Mouse (Mus musculus): ENCODE data around the gene Prr5l.
"Not testable (repeated sequence)": the region's sequence is repeated elsewhere in the genome, so short reads cannot be mapped to it uniquely, and the experiment has no call there.

Prr5l gene

DNA sequence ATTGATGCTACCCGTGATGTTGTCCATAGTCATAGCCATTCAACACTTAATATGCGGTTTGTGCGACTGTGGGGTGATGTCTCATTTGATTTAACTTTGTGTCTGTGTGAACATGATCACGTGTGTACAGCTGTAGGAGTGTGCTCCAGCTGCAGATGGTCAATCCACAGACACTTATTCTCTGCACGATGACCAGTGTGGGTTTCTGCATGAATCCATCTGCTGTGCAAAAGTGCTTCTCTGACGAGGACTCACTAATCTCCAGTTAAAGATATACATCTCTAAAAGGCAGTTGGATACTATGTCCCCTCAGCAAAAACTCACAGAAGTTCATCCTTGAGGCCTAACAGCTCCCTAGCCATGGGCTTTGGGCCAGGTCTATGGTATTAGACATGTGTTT lies 104.7 kb downstream of the Prr5l start:
- no peak for DNase-seq (ENCODE audit: low read depth in 1 of 2, low spot score in 2 of 2)

DNA sequence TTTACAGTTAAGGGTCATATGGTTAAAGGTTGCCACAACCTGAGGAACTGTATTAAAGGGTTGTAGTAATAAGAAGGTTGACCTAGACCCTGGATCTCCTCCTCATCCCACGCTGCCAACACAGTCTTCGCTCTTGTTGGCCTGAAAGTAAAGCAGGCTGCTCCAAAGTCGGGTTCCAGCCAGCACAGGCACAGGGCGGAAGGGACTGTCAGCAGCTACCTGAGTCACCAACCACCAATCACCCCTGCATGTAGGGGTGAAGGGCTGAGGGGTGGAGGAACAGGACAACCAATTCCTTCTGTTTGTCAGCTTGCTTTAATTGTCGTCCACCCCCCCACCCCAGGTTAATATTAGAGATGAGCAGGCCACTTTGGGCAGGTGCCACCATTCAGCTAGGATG lies 119.3 kb downstream of the Prr5l start:
- no peak for DNase-seq (ENCODE audit: low read depth in 1 of 2, low spot score in 2 of 2)

DNA sequence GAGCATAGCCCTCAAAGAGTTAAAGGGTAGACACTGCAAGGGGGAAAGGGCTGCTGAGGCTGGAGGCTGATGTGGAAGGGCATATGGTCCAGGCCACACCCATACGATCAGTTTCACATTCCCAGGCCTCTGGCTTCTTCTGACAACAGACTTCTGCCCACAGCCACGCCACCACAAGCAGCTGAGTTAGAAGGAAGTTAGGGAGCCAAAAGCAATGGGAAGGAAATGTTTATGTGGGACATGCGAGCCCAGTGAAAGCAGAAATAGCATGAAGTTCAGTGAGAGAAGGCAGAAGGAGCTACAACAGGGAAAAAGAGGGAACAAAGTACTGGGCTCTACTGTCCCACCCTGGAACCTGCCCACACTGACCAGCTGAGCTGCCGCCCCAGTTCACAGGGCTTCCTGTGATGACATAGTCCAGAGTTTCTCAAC lies 119.9 kb downstream of the Prr5l start:
- DNase-seq (ENCODE audit: low read depth in 1 of 2, low spot score in 2 of 2) = peak; percentile 71 to 88

DNA sequence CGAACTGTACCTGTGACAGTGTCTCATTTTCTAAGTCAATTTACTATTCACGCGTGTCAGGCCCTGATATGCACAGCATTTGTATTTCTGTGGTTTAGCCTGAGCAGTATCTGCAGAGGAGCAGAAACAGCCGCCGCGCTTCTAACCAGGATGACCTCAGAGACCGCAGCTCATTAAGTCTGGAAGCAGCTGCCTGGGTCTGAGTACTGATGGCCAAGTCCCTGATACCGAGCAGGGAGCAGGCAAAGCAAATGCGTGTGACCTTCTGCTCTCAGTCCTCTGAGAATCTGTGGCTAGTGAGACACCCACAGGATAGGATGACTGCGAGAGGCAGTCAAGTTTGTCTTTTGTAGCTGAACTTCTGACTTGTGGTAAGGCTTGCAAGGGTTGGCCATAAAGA lies 120.4 kb downstream of the Prr5l start:
- DNase-seq (ENCODE audit: low read depth in 1 of 2, low spot score in 2 of 2) = peak in 1 of 2 experiments; percentile 15

DNA sequence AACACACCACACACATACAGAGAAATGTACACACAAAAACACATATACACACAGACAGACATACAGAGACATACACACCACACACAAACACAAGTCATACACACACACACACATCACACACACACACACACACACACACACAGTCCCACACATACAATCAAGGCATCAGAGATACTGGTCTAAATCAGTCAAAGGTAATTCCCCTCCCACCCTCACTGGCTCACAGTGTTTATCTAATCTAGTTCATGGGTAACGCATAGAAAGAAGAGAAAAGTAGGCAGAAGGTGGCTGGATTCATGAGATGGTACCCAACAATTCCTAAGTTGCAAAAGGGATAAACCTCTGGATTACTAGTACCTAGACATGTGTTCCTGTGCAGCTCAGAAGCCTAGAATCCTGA lies 120.9 kb downstream of the Prr5l start:
- no peak for DNase-seq (ENCODE audit: low read depth in 1 of 2, low spot score in 2 of 2)

DNA sequence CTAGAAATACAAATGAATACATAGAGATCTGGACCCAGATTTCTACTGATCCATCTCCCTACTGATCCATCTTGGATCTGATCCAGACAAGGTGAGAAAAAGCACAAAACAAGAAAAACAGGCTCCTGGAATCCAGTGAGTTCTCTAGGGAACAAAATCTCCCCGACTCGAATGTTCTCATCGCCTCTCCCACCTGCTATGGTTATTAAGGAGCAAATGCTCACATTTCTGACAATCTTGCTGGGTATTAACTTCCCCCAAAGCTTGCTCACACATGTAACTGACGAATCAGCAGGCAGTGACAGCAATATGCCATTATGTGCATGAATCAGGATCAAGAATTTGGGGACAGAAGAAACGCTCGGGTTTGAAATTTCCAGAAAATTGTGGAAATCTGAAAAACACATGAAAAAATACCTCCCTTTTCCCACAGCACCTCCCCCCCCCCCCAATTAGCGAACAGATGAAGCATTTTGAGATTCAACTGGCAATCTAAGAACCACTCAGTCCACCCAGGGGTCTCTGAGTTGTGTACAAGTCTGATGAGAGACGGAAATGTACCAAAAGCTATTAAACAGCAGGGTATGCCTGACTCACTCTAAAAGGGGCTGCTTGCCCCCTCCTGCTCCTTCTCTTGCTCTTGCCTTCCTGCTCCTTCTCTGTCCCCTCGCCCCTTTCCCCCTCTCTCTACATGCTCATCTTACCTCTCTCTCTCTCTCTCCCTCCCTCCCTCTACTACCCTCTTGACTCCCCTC lies 123.1 kb downstream of the Prr5l start:
- no peak for DNase-seq (ENCODE audit: low read depth in 1 of 2, low spot score in 2 of 2)

DNA sequence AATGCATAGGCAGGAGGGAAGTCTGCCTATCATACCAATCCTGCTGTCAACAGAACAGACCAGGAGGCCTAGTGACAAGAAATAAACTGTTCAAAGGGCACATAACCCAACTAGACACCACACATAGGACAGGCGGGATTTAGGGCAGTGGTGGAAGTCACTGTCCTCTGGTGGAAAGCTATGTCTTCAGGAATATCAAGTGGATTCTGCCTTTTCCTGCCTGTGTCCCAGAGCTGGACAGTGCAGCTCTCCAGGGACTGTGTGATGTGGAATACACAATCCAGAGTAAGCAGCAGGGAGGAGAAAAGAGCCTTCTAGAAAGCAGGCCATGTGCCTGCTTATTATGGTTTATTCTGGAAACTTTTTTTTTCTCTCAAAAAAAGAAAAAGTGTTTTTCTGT lies 125.0 kb downstream of the Prr5l start:
- DNase-seq (ENCODE audit: low read depth in 1 of 2, low spot score in 2 of 2) = no peak

DNA sequence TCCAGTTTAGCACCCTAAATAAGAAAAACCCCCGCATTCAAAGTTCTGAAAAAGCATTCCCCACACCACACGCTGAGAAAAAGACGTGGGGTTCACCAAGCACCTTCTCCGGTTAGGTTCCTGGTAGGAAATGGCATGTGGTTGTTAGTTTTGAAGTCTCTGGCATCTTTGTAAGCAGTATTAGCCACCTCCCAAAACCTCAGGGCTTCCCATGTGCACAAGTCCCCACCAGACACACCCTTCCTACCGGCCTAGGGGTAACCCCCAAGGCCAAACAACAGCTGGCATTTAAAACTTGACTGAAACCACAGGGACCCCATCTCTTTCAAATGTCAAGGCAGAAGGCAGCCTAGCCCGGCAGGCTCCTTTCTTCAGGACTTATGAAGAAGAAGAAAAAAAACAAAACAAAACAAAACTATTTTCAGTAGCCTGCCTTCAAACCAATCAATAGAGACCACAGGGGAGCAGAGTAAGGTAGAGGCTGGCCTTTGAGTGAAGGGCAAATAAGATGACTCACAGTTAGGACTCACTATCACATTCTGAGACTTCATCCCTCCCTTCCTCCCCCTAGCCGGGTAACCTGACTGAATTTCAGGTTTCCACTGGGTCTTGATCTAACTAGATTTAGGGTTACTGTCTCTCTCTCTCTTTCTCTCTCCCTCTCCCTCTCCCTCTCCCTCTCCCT lies 126.6 kb downstream of the Prr5l start:
- peak in 1 of 2 experiments; percentile 6 for DNase-seq (ENCODE audit: low read depth in 1 of 2, low spot score in 2 of 2)

DNA sequence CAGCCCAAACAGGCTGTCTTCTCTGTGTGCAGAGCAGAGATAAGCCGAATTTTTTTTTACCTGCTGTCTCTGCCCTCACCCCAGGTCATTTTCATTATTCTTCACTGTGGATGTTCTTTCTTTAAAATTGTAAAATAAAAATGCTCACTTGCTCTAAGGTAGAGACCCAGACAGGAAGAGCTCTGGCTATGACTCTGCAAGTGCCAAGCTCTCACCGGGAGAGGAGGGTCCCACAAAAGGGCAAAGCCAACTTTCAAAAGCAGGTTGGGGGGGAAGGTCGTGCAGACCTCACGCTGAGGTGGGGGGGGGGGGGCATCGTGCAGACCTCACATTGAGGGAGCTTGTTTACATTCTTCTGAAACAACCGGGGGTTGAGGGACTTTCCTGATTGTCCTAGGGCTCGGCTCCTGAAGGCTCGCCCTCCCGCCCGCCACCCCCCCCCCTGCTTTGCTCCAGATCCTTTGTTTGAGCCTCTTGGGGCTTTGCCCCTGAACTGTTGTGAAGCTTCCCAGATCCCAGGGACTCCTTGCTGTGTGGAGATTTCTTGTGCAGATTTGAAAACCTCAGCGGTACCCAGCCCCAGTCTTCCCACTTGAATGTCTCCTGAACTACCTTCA lies 127.8 kb downstream of the Prr5l start:
- no peak for DNase-seq (ENCODE audit: low read depth in 1 of 2, low spot score in 2 of 2)

DNA sequence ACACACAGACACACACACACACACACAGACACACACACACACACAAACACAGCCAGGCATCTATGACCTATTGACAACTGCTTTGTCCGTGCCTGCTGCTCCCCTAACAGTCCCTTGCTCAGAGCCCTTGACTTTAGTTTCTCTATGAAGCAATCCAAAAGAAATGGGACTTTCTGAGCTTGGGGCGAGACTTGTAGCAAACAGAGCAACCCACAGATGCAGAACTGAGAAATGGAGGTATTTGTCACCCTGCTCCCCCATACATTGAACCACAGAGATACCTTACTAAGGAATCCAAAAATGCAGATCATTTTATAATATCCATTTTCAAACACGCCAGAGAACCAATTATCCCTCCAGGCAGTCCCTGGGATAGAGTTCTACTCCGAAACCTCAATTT lies 128.4 kb downstream of the Prr5l start:
- DNase-seq (ENCODE audit: low read depth in 1 of 2, low spot score in 2 of 2) = peak; percentile 7 to 11

DNA sequence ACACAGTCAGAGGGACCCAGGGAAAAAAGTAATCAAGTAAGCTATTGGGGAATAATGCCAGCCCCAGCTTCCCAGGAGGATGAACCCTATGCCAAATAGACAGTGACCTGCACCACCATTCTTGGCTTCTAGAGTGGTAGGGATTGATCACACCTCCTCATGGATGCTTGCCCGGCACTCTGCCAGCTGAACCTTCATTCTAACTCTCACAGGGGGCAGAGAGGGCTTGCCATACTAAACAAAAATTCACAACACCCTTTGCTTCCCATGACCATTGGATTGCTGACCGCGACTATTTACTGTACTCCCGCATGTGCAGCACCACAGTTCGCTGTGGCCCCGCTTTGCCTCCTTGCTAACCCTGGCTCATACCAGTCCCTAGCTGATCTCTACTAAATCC lies 129.8 kb downstream of the Prr5l start:
- no peak for DNase-seq (ENCODE audit: low read depth in 1 of 2, low spot score in 2 of 2)

DNA sequence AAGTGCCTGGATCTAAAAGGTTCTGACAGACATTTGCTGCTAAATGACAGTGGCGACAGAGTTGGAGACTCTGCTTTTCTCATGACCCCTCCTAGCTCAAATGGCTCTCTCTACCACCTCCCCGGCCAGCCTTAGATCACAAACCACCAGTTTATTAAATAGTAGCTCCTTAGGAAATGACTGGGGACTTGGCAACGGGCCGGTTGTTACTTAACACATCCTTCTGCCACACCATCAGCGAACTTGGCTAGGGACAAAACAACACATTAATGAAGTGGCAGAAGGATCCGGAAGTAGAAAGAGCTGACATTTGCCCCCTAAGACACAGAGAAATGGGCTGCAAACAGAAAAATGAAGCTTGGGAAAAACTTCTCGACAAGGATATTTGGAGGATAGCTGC lies 130.4 kb downstream of the Prr5l start:
- DNase-seq (ENCODE audit: low read depth in 1 of 2, low spot score in 2 of 2) = no peak

DNA sequence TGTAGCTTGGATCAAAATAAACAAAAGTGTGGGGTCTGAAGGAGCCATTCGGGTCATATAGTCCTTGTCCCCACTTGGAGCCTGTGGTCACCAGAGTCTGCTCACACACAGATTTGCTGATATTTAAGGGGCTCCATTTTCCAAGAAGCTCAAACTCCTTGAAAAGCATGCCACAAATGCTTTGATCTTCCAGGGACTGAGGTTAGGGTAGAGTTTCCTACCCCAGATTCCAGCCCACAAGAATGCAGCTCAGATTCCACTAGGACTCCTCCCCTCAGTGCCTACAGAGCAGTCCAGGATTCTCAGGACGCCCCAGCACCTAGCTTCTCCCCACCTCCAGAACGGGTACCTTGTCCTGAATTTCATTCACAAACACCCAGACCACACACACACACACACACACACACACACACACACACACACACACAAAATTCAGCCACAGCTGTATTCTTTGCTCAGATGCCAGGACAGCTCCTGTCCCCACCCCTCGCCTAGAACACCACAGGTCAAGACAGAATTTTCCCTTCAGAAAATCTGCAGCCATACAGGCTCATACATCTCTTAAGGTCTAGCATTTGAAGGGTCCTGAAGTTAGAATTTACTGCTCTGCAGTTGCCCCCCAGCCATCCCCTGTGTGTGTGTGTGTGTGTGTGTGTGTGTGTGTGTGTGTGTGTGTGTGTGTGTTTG lies 131.4 kb downstream of the Prr5l start:
- DNase-seq (ENCODE audit: low read depth in 1 of 2, low spot score in 2 of 2) = no peak

DNA sequence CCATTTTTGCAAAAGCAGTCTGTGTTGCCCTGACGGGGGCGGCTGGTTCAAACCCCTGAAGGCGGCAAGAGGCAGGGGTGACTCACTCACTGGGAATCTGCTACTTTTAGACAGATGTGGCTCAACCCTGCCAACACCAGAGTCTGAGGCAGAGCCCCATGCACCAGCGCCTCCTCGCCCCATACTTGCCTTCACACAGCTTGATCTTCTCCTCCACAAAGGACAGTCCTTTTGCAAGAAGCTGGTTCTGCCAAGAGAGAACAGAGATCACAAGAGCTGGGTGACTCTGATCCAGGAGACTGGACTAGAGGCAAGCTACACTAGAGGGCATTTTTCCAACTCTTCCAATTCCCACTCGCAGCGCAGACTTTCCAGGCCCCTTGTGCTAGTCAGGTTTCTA lies 136.3 kb downstream of the Prr5l start:
- no peak for DNase-seq (ENCODE audit: low read depth in 1 of 2, low spot score in 2 of 2)

DNA sequence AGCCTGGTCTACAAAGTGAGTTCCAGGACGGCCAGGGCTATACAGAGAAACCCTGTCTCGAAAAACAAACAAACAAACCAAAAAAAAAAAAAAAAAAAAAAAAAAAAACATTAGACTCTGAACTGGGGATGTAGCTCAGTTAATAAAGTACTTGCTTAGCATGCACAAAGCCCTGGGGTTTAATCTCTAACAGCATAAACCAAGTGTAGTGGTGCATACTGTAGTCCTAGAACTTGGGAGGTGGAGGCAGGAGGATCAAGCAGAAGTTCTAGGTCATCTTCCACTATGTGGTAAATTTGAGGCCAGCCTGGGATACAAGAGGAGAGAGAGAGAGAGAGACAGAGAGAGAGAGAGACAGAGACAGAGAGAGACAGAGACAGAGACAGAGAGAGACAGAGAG lies 137.2 kb downstream of the Prr5l start:
- DNase-seq (ENCODE audit: low read depth in 1 of 2, low spot score in 2 of 2) = not testable (repeated sequence)

DNA sequence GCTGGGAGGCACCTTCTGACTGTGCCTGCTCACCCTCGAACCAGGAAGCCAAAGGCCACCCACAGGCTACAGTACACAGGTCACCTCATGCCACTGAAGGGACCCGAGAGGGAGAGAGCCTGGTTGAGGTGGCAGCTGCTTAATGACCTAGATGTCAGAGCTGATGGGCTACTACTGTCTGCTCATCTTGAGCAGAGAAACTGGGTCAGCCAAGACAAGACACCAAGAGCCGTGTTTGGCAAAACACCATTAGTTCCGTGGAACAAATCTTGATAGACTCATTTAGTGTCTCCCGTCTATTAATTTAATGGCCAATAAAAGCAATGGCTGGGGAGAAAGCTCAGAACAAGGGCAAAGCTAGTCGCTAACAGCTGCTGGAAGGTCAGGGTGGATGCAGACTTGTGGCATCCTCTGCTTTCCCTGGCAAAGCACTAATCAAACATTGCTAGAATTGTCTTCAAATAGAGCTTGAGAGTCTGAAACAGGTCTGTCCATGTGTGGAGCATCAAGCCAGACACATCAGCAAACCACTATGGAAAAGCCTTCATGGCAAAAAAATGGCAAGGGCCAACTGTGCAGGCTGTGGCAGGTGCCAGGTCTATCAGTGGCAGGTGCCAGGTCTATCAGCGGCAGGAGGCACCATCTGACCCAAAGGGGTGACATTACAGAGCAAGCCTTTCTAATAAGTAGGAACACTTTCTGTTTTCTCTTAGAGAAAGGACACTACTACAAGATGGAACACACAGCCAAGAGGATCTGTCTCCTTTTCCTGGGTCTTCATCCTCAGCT lies 140.6 kb downstream of the Prr5l start:
- DNase-seq (ENCODE audit: low read depth in 1 of 2, low spot score in 2 of 2) = no peak

DNA sequence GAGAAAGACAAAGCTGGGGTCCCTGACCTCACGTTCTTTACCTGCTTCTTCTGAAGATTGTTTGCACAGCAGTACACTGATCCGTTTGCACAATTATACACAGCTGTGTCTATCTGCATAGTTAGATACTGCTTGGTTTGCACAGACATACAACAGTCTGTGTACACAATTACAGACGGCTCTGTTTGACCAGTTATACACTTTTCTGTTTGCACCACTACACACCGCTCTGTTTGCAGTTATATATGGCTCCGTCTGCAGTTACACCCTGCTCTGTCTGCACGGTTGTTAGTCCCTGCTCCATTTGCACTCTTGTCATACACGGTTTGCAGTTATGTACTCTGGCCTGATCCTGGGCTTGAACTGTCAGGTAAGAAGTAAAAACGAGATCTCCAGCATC lies 141.2 kb downstream of the Prr5l start:
- no peak for DNase-seq (ENCODE audit: low read depth in 1 of 2, low spot score in 2 of 2)

DNA sequence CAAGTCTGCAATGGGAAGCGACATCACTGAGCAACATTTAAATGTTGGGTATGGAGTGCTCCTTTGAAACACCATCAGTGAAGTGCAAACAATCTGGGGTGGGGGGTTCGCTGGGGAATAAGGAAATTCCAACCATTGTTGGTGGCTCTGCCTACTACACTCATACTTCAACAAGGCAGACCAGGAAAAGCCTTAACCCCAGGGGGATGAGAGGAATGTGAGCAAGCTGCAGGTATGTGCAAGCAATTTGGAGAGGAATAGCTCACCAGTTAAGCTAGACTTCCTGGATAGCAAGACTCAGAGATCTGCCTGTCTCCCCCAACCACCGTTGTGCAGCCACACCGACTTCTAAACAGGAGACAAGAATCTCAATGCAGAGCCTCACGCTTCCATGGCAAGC lies 142.9 kb downstream of the Prr5l start:
- no peak for DNase-seq (ENCODE audit: low read depth in 1 of 2, low spot score in 2 of 2)

DNA sequence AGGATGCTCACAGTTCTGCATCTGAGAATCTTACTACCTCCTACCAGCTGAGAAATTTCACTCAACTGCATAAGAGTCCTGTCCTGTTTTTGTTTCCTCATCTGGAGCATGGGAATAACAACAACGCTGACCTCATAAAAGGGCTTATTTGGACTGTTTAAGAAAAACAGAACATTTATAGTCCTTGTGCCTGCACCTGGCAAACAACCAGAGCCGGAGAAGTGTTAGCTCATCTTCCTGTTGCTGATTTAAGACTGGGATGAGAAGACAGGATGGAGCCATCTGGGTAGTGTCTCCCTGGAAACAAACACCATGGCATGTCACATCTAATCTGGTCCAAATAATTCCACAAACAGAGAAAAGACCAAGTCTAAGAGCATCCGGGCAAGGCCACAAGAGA lies 149.3 kb downstream of the Prr5l start:
- DNase-seq (ENCODE audit: low read depth in 1 of 2, low spot score in 2 of 2) = no peak

DNA sequence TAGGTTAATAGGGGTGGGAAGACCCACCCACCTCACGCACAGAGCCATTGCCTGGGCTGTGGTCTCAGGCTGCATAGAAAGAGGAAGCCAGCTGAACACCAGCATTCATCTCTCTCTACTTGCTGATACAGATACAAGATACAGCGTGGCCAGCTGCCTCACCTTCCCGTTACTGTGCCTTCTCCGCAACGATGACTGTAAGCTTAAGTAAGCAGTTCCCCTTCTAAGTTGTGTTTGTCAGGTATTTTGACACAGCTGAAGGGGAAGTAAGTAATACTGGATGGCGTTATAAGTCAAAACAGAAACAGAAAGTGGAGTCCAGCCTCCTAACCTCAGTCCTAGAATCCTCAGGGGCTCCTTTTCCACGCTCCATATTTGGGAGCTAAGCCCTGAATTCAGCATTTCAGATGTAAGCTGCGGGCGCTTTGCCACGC lies 150.0 kb downstream of the Prr5l start:
- DNase-seq (ENCODE audit: low read depth in 1 of 2, low spot score in 2 of 2) = peak; percentile 40 to 42

DNA sequence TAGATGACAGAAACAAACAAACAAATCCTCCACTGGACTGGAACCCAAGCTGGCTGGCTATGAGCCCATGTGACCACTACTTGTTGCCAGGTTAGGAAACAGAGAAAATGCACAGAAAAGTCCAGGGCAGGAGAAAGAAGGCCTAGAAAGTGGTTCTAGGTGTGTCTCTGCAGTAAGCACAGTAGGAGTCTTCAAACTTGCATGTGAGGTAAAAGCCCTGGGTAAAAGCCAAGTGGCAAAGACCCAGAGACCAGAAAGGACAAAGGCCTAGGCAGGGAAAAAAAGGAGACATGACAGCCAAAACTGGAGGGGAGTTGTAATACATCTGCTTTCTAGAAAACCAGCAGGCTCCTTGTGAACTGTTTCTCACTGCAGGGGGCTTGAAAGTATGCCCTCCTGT lies 151.9 kb downstream of the Prr5l start:
- no peak for DNase-seq (ENCODE audit: low read depth in 1 of 2, low spot score in 2 of 2)
